Mouse (Mus musculus) cerebellum, postnatal 25 days (tissue): ENCODE data around the gene Tmf1.

ENCODE experiments used
- DNase-seq, 2 experiments: peaks; one replicate each; pipeline ENCODE4 v3.0.0; 2021; ENCODE audit warnings: mixed read lengths in 2 of 2

Tmf1 gene

DNA sequence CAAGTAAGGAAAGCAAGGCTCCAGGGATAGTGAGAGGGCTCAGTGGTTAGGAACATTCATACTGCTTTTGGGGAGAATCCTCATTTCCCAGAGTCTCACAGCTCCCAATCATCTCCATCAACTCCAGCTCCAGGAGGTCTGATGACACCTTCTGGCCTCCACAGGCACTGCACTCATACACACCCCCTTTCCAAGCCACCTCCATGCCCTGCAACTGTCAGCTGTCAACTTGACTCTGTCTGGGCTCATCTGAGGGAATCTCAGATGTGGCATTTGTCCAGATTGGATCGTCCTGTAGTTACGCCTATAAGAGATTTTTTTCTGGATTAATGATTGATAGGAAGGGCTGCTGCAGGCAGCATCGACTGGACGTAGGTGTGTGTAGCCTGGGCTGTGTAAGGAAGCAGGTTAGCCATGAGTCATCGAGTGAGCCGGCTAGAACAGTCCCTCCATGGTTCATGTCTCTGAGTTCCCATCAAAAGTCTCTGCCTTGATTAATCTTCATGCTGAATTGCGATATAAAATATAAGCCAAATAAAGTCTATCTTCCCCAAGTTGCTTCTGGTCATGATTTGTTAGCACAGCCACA is 74.6 kb downstream of the Tmf1 start:
- no peak for DNase-seq
